Mouse (Mus musculus) ovary, postnatal 36 days (tissue): ENCODE measurements around the gene Tbc1d9b.
"Not testable (repeated sequence)": the region's sequence is repeated elsewhere in the genome, so short reads cannot be mapped to it uniquely, and the experiment has no call there.

Source experiments
- DNase-seq: peaks from one replicate; pipeline ENCODE4 v3.0.0; 2022; ENCODE audit warnings: low spot score, mixed read lengths

Gene Tbc1d9b

DNA sequence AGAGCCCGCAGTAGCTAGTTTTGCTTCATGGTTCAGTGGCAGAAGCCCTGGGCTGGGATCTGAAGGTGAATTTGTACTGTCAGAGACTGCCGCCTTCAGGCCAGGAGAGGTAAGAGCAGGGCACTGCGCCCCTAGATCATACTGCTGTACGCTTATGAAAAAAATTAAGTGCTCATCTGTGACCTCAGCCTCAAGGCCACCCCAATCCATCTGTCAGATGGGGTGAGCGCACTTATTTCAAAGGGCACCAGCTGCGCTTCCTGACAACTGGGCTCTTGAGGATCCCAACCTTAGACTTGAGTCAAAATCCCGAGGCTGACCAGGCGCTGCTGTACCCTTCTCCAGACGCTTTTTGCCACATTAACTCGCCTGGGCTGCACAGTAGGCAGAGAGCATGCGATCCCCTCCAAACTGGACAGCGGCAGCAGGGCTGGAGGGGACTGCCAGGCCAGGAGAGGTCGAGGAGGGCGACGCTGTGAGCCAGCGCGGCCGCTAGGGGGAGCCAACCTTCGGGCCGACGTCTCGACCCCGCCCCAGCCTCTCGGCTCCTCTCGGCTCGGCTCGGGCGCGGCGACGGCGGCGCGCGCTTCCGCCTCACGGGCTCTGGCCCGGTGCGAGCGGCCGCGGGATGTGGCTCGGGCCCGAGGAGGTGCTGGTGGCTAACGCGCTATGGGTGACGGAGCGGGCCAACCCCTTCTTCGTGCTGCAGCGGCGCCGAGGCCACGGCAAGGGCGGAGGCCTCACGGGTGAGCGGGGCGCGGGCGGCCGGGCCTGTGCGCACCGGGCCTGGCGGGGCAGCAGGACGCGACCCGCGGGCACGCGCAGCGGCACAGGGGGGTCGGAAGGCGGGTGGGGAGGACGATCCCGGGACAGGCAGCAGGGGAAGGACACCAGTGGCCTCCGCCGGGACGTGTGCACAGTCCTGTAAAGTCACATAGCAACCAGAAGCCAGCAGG, at the start of gene Tbc1d9b:
TSS of gene Tbc1d9b (plus strand) at position 586 of the 956 bp plus-strand sequence.
- DNase-seq: peak; percentile 90

DNA sequence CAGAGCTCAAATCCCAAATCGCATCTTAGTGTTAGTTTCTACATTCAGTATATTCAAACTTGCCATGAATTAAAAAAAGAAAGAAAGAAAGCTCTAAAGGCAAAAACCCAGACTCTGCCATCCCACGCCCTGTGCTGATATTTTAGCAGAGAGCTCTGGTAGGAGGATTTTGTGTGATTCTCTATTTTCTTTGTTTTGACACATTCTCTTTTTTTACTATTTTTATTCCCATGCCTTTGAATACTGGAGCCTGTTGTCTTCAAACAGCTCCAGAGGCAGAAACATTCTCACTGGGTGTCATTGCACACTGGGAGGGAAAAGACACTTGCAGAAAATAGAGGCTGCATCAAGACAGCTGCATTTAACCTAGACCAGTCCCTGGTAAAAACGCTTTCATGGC, 45.0 kb upstream of the Tbc1d9b start:
- DNase-seq: no peak

DNA sequence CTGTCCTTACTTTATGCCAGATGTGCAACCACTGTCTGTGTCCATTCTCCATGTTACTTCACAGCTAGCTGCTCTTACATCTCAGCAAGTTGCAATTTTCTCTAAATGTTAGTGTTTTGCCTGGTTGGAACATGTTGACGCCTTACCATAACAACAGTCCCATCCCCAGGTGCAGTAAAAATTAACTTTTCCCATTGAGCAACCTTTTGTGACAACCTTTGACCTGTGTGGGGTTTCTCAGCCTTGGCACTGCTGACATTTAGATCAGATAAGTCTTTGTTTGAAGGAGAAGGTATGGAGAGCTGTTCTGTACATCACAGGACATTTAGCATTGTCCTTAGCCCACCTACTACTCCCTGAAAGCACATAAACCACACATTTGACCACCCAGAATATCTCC, 41.4 kb upstream of the Tbc1d9b start:
- no peak for DNase-seq

DNA sequence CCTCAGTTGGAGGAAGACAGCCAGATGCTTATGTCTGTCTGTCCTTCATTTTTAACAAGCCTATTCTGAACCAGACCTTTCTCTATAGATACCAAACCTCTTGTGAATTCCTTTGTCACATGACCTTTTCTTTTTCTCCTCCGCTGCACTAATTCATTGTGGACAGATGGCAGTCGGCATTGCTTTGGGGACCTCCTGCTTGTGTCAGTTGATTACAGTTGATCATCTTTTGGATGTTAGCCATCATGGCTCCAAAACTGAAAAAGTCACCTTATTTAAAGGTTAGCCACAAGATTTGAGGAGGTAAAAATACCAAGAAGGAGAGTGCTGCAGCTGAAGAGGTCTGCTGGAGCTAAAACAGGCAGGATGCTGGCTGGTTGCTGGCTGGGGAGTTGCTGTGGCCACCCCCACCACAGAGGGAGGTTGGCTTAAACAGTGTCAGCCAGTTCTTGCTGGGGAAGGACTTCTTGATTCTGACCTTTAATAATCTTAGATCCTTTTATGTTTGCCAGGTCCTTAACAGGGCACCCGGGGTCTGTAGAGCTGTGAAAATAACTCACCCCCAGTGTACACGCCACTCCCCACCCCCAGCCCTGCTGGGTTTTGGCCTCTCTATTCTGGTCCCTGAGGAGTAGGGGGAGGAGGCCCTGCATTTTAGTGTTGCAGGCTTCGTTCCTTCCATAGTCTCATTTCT, 40.1 kb upstream of the Tbc1d9b start:
- DNase-seq: no peak

DNA sequence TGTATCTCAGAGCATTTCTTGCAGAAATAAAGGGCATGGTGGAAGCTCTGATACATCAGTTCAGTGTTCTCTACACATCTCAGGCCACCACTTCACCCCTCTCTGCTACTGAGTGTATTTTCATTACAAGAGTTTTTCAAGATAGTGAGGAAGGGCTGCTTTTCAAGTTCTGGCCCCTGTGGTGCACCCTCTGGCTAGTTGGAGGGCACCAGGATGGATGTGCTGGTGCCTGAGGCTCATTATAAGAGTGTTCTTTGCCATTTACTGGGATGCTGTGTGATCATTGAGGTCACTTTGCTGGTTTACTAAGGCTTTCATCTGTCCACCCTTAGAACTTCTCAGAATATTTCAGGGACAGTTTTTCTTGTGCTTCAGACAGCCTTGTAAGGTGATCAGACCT, 39.5 kb upstream of the Tbc1d9b start:
- DNase-seq: no peak

DNA sequence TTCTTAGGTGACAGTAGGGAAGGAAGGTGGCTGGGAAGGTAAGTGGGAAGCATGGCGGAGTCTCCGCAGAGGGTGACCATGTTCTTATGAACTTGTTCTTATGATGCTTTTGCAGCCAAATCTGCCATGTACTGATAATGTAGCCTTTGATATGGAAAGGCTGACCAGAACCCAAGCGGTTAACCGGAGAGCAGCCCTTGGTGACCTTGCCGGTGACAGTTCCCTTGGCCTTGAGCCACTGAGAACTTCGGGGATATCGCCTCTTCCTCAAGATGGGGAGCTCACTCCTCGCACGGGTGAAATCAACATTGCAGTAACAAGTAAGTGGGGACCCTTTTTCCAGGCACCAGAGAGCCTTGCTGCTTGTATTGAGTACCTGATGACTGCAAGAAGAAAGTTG, 35.5 kb upstream of the Tbc1d9b start:
- peak; percentile 13 for DNase-seq

DNA sequence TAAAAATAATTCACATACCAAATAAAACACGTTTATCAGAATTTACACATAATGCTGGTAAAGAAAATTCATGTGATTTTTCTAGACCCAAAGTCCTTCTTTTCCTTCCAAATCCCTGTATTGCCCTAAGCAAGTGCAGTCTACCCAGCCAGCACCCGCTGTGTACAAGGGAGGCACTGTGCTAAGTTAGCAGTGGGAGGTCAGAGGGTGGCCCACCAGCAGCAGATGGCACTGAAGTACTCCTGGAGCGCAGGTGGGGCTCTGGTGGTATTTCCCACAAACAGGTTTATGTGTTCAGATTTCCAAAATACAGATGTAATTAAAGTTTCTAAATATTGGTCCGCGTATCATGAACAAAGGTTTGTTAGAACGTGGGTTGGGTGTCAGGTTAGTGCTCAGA, 34.1 kb upstream of the Tbc1d9b start:
- DNase-seq: no peak

DNA sequence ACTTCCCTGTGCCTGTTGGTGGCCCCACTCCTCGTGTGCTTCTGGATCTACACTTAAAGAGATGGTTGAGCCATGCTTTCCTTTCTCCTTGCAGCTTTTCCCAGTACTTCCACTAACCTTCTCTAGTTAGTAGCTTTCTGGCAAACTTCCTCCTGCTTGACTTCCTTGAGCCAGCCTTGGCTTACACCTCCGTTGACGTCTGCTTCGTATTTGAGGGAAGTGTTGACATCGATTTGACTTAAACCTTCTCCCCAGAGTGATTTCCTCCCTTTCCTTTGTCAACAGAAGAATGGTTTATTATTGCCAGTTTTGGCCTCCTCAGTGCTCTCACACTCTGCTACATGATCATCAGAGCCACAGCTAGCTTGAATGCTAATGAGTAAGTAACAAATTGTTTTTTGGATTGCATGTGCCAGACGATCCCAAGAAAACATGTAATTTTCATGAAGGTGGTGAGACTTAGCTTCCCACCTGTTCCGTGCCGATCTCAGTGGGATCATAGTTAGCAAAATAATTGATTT, 32.2 kb upstream of the Tbc1d9b start:
- no peak for DNase-seq

DNA sequence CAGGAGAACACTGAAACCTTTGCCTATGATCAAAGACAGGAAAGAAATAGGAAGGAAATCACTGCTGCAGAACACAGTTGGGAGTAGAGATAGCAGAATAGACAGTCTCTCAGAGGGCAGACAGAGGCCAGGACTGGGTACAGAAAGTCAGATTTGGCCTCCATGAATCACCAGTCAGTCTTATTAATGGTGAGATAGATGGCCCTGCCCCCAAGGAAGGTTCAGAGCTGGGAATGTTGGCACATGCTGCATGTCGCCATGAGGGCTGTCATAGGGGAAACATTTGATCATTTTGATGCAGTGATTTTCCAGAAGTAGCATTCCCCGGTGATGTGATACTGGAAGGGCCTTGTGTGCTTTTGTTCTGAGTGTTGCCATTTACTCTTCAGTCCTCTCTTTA, 31.5 kb upstream of the Tbc1d9b start:
- no peak for DNase-seq

DNA sequence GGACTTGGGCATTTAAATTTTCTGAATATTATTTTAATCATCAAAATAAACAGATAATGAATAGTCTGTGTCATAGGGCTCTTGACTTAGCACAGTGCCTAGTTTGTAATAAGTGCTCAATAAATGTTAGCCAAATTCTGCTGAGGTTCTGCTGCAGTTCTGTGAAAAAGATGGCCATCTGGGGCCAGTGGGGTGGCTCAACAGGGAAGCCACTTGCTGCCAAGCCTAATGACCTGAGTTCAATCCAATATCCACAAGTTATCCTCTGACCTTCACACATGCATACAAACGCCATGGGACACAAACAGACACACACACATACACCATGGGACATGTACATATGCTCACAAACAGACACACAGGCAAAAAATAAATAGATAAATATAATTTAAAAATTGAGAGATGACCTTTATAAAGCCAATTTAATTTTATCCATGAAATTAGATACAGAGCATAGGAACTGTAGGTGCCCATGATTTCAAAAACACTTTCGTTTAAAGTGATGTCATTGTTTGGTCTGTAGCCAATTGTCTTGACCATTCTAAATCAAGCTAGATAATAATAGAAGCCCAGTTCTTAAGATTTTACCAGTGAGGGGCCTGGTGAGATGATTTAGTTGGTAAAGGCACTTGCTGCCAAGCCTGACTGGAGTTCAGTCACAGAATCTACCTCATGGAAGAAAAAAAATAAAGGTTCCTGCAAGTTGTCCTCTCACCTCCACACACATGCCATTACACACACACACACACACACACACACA, 30.5 kb upstream of the Tbc1d9b start:
- DNase-seq: no peak

DNA sequence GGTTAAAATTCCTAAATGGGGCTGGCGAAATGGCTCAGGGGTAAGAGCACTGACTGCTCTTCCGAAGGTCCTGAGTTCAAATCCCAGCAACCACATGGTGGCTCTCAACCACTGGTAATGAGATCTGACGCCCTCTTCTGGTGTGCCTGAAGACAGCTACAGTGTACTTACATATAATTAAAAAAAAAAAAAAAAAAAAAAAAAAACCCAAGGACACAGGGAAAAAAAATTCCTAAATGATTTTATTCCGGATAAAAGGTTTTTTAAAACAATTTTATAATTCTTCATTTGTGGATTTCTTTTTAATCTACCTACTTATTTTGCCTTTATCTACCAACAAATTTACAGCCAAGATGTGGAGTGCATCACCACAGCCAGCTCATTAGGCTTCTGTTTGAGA, 29.2 kb upstream of the Tbc1d9b start:
- DNase-seq: not testable (repeated sequence)

DNA sequence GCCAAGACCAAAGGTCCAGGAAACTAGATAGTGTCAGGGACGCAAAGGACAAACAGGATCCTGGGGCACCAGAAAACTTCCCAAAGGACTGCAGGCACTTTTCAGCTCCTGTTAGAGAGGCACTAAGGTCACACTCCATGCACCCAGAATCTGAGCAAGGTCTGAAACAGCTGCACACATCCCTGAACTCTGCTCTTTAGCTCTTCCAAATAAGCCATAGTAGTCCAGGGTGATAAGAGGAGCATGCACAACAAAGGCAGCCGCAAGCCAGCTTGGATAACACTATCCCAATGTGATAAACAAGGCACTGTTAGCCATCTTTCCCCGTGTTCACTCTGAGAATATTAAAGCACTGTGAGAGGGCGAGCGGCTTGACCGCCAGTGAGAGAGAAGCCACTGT, 27.2 kb upstream of the Tbc1d9b start:
- DNase-seq: no peak

DNA sequence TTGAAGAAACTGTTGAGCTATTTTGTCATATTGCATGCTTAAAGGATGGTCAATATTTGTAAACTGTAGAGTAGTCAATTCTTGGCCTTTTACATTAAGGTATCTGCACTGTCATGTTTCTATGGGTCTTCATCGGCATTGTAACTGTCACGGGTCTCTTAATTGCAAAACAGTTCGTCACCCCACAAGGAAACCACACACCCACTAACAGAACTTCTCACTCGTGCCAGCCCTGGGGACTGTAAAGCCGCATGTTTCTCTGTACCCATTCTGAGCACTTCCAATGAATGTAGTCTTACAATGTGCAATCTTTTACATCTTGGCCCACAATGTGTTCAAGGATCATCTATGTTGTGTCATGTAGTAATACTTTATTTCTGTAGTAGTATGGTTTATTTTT, 26.0 kb upstream of the Tbc1d9b start:
- no peak for DNase-seq

DNA sequence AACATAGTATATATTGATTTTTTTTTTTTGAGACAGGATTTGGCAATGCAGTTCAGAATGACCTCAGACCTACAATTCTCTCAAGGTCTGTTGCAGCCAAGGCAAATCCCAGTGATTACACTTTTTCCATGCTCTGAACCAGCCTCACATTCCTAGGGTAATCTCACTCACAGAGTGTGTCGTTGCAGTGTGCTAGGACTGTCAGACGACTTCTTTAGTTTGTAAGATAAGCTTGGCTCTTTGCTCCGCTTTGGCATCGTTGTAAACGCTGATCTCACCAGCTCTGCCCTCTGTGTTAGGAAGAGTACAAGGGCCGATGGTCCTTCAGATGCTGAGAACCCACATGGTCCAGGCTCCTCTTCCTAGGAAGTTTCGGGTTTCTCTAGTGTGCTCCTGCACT, 25.2 kb upstream of the Tbc1d9b start:
- no peak for DNase-seq

DNA sequence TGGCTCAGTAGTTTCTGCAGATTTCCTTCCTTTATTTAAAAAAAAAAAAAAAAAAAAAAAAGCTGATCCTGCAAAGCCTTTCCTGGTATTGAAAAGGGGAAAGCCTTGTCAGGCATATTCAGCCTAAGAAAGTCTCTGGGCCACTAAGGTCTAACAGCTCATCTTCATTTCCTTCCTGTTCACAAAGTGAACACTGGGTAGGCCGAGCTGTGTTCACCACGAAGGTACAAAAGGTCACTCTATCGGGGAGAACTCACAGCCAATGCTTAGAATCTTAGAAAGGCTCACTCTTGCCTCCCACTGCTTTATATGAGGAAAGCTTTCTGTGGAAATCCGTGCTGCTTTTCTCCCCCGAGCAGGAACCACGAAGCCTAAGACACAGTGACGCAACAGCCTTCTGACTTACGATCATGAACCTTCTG, 22.4 kb upstream of the Tbc1d9b start:
- no peak for DNase-seq

DNA sequence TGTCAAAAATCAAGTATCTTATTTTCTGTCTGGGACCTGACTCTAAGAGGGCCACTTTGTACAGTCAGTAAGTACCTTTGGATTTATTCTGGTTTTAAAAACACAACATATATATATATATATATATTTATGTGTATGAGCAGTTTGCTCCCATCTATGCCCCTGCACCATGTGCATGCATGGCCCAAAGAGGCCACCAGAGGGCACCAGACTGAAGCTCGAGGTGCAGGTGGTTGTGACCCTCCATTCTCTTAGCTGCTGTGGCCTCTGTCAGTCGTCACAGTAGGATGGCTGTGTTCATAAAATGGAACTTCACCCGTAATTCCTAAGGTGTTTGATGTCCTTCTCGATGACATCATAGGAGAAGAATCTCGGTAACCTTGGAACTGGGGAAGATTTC, 16.9 kb upstream of the Tbc1d9b start:
- DNase-seq: peak; percentile 69

DNA sequence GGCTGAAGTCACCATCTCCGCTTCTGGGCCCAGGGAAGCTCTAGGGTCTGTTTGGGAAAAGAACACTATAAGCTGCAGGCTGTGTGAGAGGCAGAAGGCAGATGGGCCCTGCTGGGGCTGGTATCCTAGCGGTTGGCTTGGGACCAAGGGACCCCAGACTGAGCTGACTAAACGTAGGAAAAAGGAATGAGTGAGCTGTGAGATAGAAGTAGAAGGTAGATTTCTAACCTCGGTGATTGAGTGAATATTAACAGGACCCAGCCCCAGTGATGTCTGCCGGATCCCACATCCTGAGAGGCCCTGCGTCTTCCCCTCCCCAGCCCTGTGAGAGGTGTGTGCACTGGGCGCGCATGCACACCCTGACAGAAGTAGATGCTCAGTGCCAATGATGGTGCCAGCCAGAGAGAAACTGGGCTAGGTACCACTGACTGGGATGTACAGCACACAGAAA, 8.5 kb upstream of the Tbc1d9b start:
- no peak for DNase-seq

DNA sequence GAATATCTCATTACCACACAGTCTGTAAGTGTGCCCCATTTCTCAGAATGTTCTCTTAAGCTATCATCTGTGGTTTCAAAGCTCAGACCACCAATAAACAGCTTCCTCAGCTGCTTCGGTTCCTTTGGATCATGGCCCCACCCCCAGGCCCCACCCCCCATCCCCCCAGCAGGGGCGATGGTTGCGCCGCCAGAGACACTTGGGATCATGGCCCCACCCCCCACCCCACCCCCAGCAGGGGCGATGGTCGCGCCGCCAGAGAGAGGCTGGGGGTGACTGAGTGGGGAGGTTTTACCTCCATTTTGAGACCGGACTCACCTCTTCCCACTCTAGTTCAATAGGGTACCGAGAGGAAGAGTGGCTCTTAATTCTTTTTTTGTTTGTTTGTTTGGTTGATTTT, 3.4 kb upstream of the Tbc1d9b start:
- DNase-seq: no peak

DNA sequence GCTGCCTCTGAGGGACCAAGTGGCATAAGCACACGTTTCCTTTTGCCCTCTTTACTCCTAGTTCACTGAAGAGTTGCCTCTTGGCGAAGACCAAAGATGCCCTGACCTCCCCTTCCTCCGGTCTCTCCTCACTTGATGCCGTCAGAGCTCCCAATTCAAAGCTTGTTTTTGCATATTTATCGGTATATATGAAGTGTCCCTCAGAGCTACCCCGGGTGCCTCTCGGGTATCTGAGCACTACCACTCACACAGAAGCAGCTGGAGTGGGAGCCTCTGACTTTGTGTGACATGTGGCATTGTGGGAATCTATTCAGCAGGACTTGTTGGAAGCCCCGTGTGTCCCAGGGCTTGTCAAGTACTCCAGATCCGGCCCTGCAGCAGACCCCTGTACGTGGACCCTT, 605 bp downstream of the Tbc1d9b start:
- DNase-seq: no peak

DNA sequence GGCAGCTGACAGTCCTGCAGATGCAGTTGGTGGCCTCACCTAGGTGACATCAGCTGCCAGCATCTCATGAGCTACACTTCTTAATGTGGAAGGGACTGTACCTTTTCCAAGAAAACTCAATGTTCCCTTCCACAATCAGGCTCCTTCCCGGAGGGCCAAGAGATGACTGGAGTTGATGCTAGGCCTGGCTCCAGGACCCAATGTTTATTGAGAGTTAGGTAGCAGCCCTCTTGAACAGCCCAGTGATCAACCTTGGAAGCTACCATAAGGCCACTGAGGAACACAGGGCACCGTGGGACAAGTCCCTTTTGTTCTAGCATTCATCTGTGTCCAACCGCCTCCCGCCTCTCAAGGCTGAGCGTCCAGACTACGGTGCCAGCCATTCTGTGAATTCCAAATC, 1.1 kb downstream of the Tbc1d9b start:
- DNase-seq: no peak

DNA sequence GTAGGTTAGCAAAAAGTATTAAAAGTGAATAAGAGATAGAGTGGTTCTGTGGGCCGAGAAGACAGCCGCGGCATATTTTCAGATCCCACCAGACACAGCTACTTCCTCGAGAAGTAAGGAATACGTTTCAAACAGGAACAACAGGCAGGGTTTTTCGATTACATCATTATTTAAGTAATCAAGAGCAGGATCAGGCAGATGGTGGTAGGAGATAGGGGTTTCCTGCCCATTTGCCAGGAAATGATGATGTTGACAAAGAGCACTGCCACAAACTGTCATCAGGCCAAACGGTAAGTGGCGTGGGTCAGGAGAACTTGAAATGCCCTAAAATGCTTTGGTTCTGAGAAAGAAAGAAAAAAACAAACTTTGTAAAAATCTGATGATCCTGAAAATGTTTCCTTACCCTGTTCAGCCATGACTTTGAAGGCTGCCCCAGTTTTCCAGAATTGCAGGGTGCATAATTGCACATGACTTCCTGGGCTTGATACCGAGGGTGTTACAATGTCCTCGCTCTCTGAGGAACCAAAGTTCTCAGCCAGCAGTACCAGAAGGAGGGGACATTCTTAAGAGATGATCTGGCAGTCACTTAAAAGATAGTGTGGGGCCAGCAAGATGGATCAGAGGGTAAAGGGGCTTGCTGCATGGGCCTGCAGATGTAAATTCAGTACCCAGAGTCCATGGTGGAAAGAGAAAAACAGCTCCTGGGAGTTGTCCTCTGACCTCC, 3.1 kb downstream of the Tbc1d9b start:
- DNase-seq: no peak
